In genomic region chr16:38057898-38058297, GRCm38 (mm10) we compare ENCODE assay signal across 21 mouse cellular contexts. TPM values are rescaled to one million over a fixed set of nuclear protein-coding genes. Genes with fewer than 3 reads are reported as not detected.
DNase-seq lines count a peak whose midpoint lies in the region; ATAC-seq and TF ChIP-seq lines count a peak whose summit lies in the region.
"Had no signal": no experiment of that assay in that cellular context is flagged by ENCODE, and none has a peak within 500 bp of the region (broad histone marks: within the 10 kb centered on the region; RNA-seq: fewer than 3 reads in every experiment).

No protein-coding gene starts in this region.

- no peak for TF ChIP-seq CTCF in kidney, adult 2 months (conservative IDR thresholded peaks at IDR 0.05; ENCODE audit: insufficient read depth, insufficient read length, low read depth, low read length)
- no peak for TF ChIP-seq CTCF in liver, postnatal 0 days (IDR thresholded peaks at IDR 0.05; ENCODE audit: low read depth)

- H3K4me2 ChIP-seq in liver, postnatal 0 days (ENCODE audit: low read depth, low read length): no peak overlapping the region
- H3K4me2 ChIP-seq in liver, embryonic 12.5 days: no peak overlapping the region
- H3K4me2 ChIP-seq: embryonic facial prominence, embryonic 12.5 days; forebrain, embryonic 12.5 days had no signal

- H3K27me3 ChIP-seq in kidney, adult 2 months (replicated peaks; ENCODE audit: control insufficient read depth, insufficient read depth, low read length): no peaks in the 10 kb centered on the region
- H3K27me3 ChIP-seq in liver, postnatal 0 days (ENCODE audit: insufficient read depth, low read length): no peaks in the 10 kb centered on the region
- H3K27me3 ChIP-seq in liver, embryonic 12.5 days (replicated peaks): no peaks in the 10 kb centered on the region
- H3K27me3 ChIP-seq: embryonic facial prominence, embryonic 12.5 days; forebrain, embryonic 12.5 days had no signal

- no peak for TF ChIP-seq EP300 in liver, postnatal 0 days (IDR thresholded peaks at IDR 0.05; ENCODE audit: low read depth)

- H3K4me3 ChIP-seq in kidney, adult 2 months (ENCODE audit: insufficient read depth, low read depth, low read length): no peak overlapping the region
- no peak overlapping the region for H3K4me3 ChIP-seq in liver, postnatal 0 days (ENCODE audit: low read depth, low read length)
- H3K4me3 ChIP-seq in liver, embryonic 12.5 days: no peak overlapping the region
- H3K4me3 ChIP-seq: embryonic facial prominence, embryonic 10.5 days; embryonic facial prominence, embryonic 12.5 days; forebrain, embryonic 10.5 days; forebrain, embryonic 12.5 days had no signal

- WGBS in kidney, adult 2 months: 91% methylated on average over 1 of the region's 1 CpGs
- WGBS in liver, postnatal 0 days (ENCODE audit: insufficient replicate concordance): 81% methylated on average over 1 of the region's 1 CpGs
- 61% methylated on average over 1 of the region's 1 CpGs for WGBS in liver, embryonic 12.5 days (ENCODE audit: insufficient replicate concordance)

- H3K36me3 ChIP-seq in kidney, adult 2 months (ENCODE audit: control insufficient read depth, insufficient read depth, low read length): no peaks in the 10 kb centered on the region
- H3K36me3 ChIP-seq in liver, postnatal 0 days (replicated peaks; ENCODE audit: insufficient read depth, low read length): no peaks in the 10 kb centered on the region
- H3K36me3 ChIP-seq in liver, embryonic 12.5 days: no peaks in the 10 kb centered on the region
- H3K36me3 ChIP-seq: embryonic facial prominence, embryonic 10.5 days; embryonic facial prominence, embryonic 12.5 days; forebrain, embryonic 10.5 days; forebrain, embryonic 12.5 days had no signal

- no peak overlapping the region for H3K9ac ChIP-seq in liver, postnatal 0 days (replicated peaks)
- H3K9ac ChIP-seq in liver, embryonic 12.5 days: no peak overlapping the region
- H3K9ac ChIP-seq: embryonic facial prominence, embryonic 12.5 days; forebrain, embryonic 12.5 days had no signal

- no peak overlapping the region for H3K27ac ChIP-seq in kidney, adult 2 months (ENCODE audit: insufficient read depth, low read depth, low read length)
- H3K27ac ChIP-seq in liver, postnatal 0 days (ENCODE audit: low read depth): no peak overlapping the region
- no peak overlapping the region for H3K27ac ChIP-seq in liver, embryonic 12.5 days
- H3K27ac ChIP-seq: embryonic facial prominence, embryonic 10.5 days; embryonic facial prominence, embryonic 12.5 days; forebrain, embryonic 10.5 days; forebrain, embryonic 12.5 days had no signal

- H3K9me3 ChIP-seq in liver, postnatal 0 days (ENCODE audit: low read length): no peaks in the 10 kb centered on the region
- H3K9me3 ChIP-seq in liver, embryonic 12.5 days (replicated peaks): no peaks in the 10 kb centered on the region
- H3K9me3 ChIP-seq: embryonic facial prominence, embryonic 10.5 days; embryonic facial prominence, embryonic 12.5 days; forebrain, embryonic 10.5 days; forebrain, embryonic 12.5 days had no signal

- DNase-seq in cerebellum, postnatal 10 days: peak; percentile 6 to 12
- DNase-seq in cerebellum, postnatal 25 days: no peak
- DNase-seq in kidney, adult 2 months: peak; percentile 22
- DNase-seq in kidney, adult 11 months: no peak
- no peak for DNase-seq in liver, postnatal 0 days
- DNase-seq in adrenal gland, adult 2 months: no peak
- DNase-seq: adrenal gland, adult 8-10 months; adrenal gland, postnatal 14 days; adrenal gland, postnatal 36 days; B cell, adult 2 months; cerebellum, adult 11-12 months; cerebellum, adult 2 months; cerebellum, adult 9-10 months; cerebellum, postnatal 14 days had no signal

- no peak for TF ChIP-seq POLR2A in kidney, adult 2 months (IDR thresholded peaks at IDR 0.05; ENCODE audit: low read depth, low read length)

- no peaks in the 10 kb centered on the region for H3K4me1 ChIP-seq in kidney, adult 2 months (ENCODE audit: control insufficient read depth, insufficient read depth, low read length)
- no peaks in the 10 kb centered on the region for H3K4me1 ChIP-seq in liver, postnatal 0 days (ENCODE audit: insufficient read depth)
- H3K4me1 ChIP-seq in liver, embryonic 12.5 days: no peaks in the 10 kb centered on the region
- H3K4me1 ChIP-seq: embryonic facial prominence, embryonic 10.5 days; embryonic facial prominence, embryonic 12.5 days; forebrain, embryonic 10.5 days; forebrain, embryonic 12.5 days had no signal

- peak; percentile 63 for ATAC-seq in liver, postnatal 0 days
- ATAC-seq in liver, embryonic 12.5 days: no peak
- ATAC-seq: forebrain, embryonic 14.5 days; forebrain, embryonic 16.5 days had no signal

RNA-seq across cellular contexts. Expression of gene Gsk3b, which starts 30.9 kb away (rescaled TPM):
- polyA plus RNA-seq in kidney, adult 2 months (2012; rRNA removed): 10.1 and 12.0 TPM in 2 replicates
- polyA plus RNA-seq in liver, postnatal 0 days (2015; fragmentation: Nextera tagmentation; extraction: Ambion mirVana): 9.9 and 10.8 TPM in 2 replicates
- 17.4 and 18.1 TPM in 2 replicates for polyA plus RNA-seq in liver, embryonic 12.5 days (2016; fragmentation: Nextera tagmentation; extraction: Ambion mirVana)
- 10 to 100 TPM; 49.2 to 81.7 TPM for total RNA-seq in adrenal gland, adult 2 months (2021)
- 16.2 and 21.9 TPM in 2 replicates for polyA plus RNA-seq in adrenal gland, adult 2 months (2012; rRNA removed)

Comparison
In these comparisons a context has a peak if more than half of its experiments do, and no peak if none do; other contexts are left out.
1. DNase-seq: peak in cerebellum, postnatal 10 days (2 of 2) and kidney, adult 2 months (single experiment); none in cerebellum, postnatal 25 days (0 of 2), kidney, adult 11 months (single experiment), liver, postnatal 0 days (single experiment) and adrenal gland, adult 2 months (single experiment).